Mouse (Mus musculus): ENCODE measurements around the gene P4ha3. TPM values are rescaled to one million over a fixed set of nuclear protein-coding genes. Genes with fewer than 3 reads are reported as not detected.
A peak's percentile ranks its signal among the peaks of the same experiment; 100 is the strongest.

Gene P4ha3
- polyA plus RNA-seq, 1 experiment from 2014 or later: 11.0 TPM

- H3K9me3 ChIP-seq: no peaks in the 10 kb centered on the region
- no peak overlapping the region for H3K27ac ChIP-seq (replicated peaks)
- no peak overlapping the region for H3K4me2 ChIP-seq
- ATAC-seq (ENCODE audit: extremely low read depth, insufficient number of reproducible peaks, low FRiP score, low TSS enrichment): no peak
- peaks cover 95% of the 10 kb centered on the region for H3K36me3 ChIP-seq
- no peaks in the 10 kb centered on the region for H3K27me3 ChIP-seq (replicated peaks)
- H3K4me3 ChIP-seq: no peak overlapping the region
- WGBS: 81% methylated on average over 3 of the region's 3 CpGs
- H3K4me1 ChIP-seq: no peaks in the 10 kb centered on the region
- H3K9ac ChIP-seq: no peak overlapping the region
Observed at GRCm38 (mm10) chr7:100331269-100331668, 45.9 kb downstream of the P4ha3 start.

GRCm38 (mm10) chr7:100335921-100336320 is 50.6 kb downstream of the P4ha3 start:
- no peaks in the 10 kb centered on the region for H3K27me3 ChIP-seq (replicated peaks)
- H3K4me3 ChIP-seq: no peak overlapping the region
- H3K9me3 ChIP-seq: no peaks in the 10 kb centered on the region
- 91% methylated on average over 2 of the region's 2 CpGs for WGBS
- H3K36me3 ChIP-seq: peaks cover 94% of the 10 kb centered on the region
- H3K4me2 ChIP-seq: no peak overlapping the region
- H3K27ac ChIP-seq (replicated peaks): no peak overlapping the region
- H3K9ac ChIP-seq: no peak overlapping the region
- ATAC-seq (ENCODE audit: extremely low read depth, insufficient number of reproducible peaks, low FRiP score, low TSS enrichment): no peak
- H3K4me1 ChIP-seq: no peaks in the 10 kb centered on the region

GRCm38 (mm10) chr7:100354984-100355383 is 69.7 kb downstream of the P4ha3 start:
- 58% methylated on average over 4 of the region's 4 CpGs for WGBS
- H3K4me3 ChIP-seq: no peak overlapping the region
- H3K9ac ChIP-seq: no peak overlapping the region
- H3K27me3 ChIP-seq (replicated peaks): no peaks in the 10 kb centered on the region
- no peaks in the 10 kb centered on the region for H3K9me3 ChIP-seq
- H3K4me1 ChIP-seq: peaks cover 22% of the 10 kb centered on the region
- H3K36me3 ChIP-seq: peaks cover 26% of the 10 kb centered on the region
- no peak for ATAC-seq (ENCODE audit: extremely low read depth, insufficient number of reproducible peaks, low FRiP score, low TSS enrichment)
- peak overlapping the region; percentile 71 for H3K27ac ChIP-seq (replicated peaks)
- no peak overlapping the region for H3K4me2 ChIP-seq

DNA sequence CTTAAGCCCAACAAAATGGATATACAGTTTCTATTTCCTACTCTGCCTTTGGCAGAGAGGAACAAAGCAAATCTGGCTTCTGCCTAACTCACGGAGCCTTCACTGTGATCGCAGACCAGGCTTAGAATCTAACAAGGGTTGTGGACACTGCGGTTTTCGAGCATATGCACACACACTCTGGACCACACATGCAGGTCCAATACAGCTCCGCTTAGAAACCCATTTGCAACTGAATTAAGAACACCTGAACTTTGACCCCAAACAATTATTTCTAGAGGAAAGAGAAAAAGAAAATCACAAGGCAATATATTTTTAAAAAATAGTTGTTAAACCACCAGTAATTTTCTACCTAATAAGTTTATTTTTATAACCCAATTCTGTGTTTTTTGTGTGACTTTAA is 71.0 kb downstream of the P4ha3 start:
- no peak overlapping the region for H3K4me3 ChIP-seq
- peaks cover 17% of the 10 kb centered on the region for H3K36me3 ChIP-seq
- H3K9me3 ChIP-seq: no peaks in the 10 kb centered on the region
- whole genome bisulfite sequencing: 87% methylated on average over 5 of the region's 5 CpGs
- H3K4me1 ChIP-seq: peaks cover 22% of the 10 kb centered on the region
- no peak overlapping the region for H3K9ac ChIP-seq
- no peak for ATAC-seq (ENCODE audit: extremely low read depth, insufficient number of reproducible peaks, low FRiP score, low TSS enrichment)
- no peaks in the 10 kb centered on the region for H3K27me3 ChIP-seq (replicated peaks)
- no peak overlapping the region for H3K27ac ChIP-seq (replicated peaks)
- no peak overlapping the region for H3K4me2 ChIP-seq

GRCm38 (mm10) chr7:100356768-100357167 is 71.4 kb downstream of the P4ha3 start:
- Histone ChIP-seq H3K9ac (no peak overlapping the region), H3K36me3 (peaks cover 13% of the 10 kb centered on the region), H3K4me2 (no peak overlapping the region), H3K4me3 (no peak overlapping the region), H3K27ac (replicated peaks) (no peak overlapping the region), H3K9me3 (no peaks in the 10 kb centered on the region), H3K4me1 (peaks cover 25% of the 10 kb centered on the region), H3K27me3 (replicated peaks) (no peaks in the 10 kb centered on the region)
- whole genome bisulfite sequencing: 92% methylated on average over 1 of the region's 1 CpGs
- ATAC-seq (ENCODE audit: extremely low read depth, insufficient number of reproducible peaks, low FRiP score, low TSS enrichment): no peak

GRCm38 (mm10) chr7:100357856-100358255 is 72.5 kb downstream of the P4ha3 start:
- Histone ChIP-seq H3K9ac (no peak overlapping the region), H3K27ac (replicated peaks) (no peak overlapping the region), H3K9me3 (no peaks in the 10 kb centered on the region)

DNA sequence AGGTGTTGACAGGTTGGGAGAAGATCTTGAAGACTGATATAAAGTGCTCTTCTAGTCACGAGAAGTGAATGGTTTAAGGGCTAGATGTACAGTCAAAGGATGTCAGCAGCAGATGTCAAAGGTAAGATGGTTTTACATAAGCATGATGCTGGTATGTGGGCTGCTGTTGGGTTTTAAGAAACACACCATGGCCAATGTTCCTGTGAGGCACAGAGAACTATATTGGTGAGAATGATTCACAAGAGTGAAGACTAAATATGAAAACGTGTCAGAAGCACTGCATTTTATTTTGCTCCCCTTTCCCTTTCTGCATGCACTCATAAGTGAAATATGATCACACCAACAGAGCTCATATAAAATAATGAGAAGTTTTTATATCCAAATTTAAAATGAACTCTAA is 77.8 kb downstream of the P4ha3 start:
- WGBS: 75% methylated on average over 2 of the region's 2 CpGs
- Histone ChIP-seq H3K27ac (replicated peaks) (no peak overlapping the region), H3K4me2 (no peak overlapping the region), H3K4me1 (peaks cover 28% of the 10 kb centered on the region), H3K9ac (no peak overlapping the region), H3K27me3 (replicated peaks) (no peaks in the 10 kb centered on the region), H3K4me3 (no peak overlapping the region), H3K36me3 (0 out of 2 replicates have a peak, but pooled peaks cover 10% of the 10 kb centered on the region), H3K9me3 (no peaks in the 10 kb centered on the region)
- no peak for ATAC-seq (ENCODE audit: extremely low read depth, insufficient number of reproducible peaks, low FRiP score, low TSS enrichment)

More at GRCm38 (mm10) chr7:100357856-100358255, 72.5 kb downstream of the P4ha3 start:
- ATAC-seq (ENCODE audit: extremely low read depth, insufficient number of reproducible peaks, low FRiP score, low TSS enrichment): no peak
- H3K36me3 ChIP-seq: peaks cover 13% of the 10 kb centered on the region
- H3K4me3 ChIP-seq: no peak overlapping the region
- no peak overlapping the region for H3K4me2 ChIP-seq
- H3K27me3 ChIP-seq (replicated peaks): no peaks in the 10 kb centered on the region
- H3K4me1 ChIP-seq: peaks cover 35% of the 10 kb centered on the region

GRCm38 (mm10) chr7:100364888-100365287 is 79.6 kb downstream of the P4ha3 start:
- no peak overlapping the region for H3K4me3 ChIP-seq
- H3K9ac ChIP-seq: no peak overlapping the region
- no peak for ATAC-seq (ENCODE audit: extremely low read depth, insufficient number of reproducible peaks, low FRiP score, low TSS enrichment)
- H3K4me1 ChIP-seq: peaks cover 37% of the 10 kb centered on the region
- WGBS: 44% methylated on average over 6 of the region's 6 CpGs
- H3K27me3 ChIP-seq (replicated peaks): no peaks in the 10 kb centered on the region
- H3K4me2 ChIP-seq: no peak overlapping the region
- 0 out of 2 replicates have a peak, but pooled peaks cover 10% of the 10 kb centered on the region for H3K36me3 ChIP-seq
- H3K9me3 ChIP-seq: no peaks in the 10 kb centered on the region
- no peak overlapping the region; the same call in 1 of the 2 replicates for H3K27ac ChIP-seq (replicated peaks)

Other genes starting within 250 kb of the P4ha3 start
- gene Pold3, start 164.0 kb upstream of the P4ha3 start, polyA plus RNA-seq (2015; fragmentation: Nextera tagmentation; extraction: Ambion mirVana): 34.8 and 36.5 TPM in 2 replicates
- gene Lipt2, start 126.2 kb upstream of the P4ha3 start, polyA plus RNA-seq (2015; fragmentation: Nextera tagmentation; extraction: Ambion mirVana): 13.6 and 14.8 TPM in 2 replicates
- 11.0 and 14.0 TPM in 2 replicates for gene Kcne3, start 109.0 kb upstream of the P4ha3 start, polyA plus RNA-seq (2015; fragmentation: Nextera tagmentation; extraction: Ambion mirVana)
- 1.7 and 2.1 TPM in 2 replicates for gene Pgm2l1, start 58.1 kb upstream of the P4ha3 start, polyA plus RNA-seq (2015; fragmentation: Nextera tagmentation; extraction: Ambion mirVana)
- gene C2cd3, start 86.7 kb downstream of the P4ha3 start, polyA plus RNA-seq (2015; fragmentation: Nextera tagmentation; extraction: Ambion mirVana): 12.8 and 13.1 TPM in 2 replicates
- gene Ppme1, start 86.8 kb downstream of the P4ha3 start, polyA plus RNA-seq (2015; fragmentation: Nextera tagmentation; extraction: Ambion mirVana): 50.2 and 56.6 TPM in 2 replicates
- gene Ucp3, start 187.5 kb downstream of the P4ha3 start, polyA plus RNA-seq (2015; fragmentation: Nextera tagmentation; extraction: Ambion mirVana): 0.07 and 0.24 TPM in 2 replicates
- 189 and 197 TPM in 2 replicates for gene Ucp2, start 207.8 kb downstream of the P4ha3 start, polyA plus RNA-seq (2015; fragmentation: Nextera tagmentation; extraction: Ambion mirVana)
- 0.19 and 0.29 TPM in 2 replicates for gene Dnajb13, start 229.4 kb downstream of the P4ha3 start, polyA plus RNA-seq (2015; fragmentation: Nextera tagmentation; extraction: Ambion mirVana)